Mouse (Mus musculus): ENCODE results near the gene Upf1.
A peak's percentile ranks its signal among the peaks of the same experiment; 100 is the strongest.

The Upf1 gene

DNA sequence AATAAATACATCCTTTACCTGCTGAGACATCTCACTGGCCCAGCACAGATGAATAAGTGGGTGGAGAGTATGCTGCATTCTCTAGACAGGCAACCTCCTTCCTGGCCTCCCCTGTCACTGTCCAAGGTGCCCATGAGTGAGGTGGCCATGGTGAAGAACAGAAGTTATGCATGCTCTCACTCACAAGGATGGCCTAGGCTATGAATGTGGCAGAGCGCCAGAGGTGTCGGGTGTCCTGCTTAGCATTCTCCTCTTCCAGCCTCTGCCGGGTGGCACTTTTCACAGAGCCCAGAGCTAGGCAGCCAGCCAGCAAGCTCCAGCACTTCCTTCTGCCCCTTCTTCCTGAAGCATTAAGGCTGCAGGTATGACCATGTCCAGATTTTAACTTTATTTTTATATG lies 6.3 kb upstream of the Upf1 start:
- DNase-seq (ENCODE audit: low read depth, low spot score), result no peak

DNA sequence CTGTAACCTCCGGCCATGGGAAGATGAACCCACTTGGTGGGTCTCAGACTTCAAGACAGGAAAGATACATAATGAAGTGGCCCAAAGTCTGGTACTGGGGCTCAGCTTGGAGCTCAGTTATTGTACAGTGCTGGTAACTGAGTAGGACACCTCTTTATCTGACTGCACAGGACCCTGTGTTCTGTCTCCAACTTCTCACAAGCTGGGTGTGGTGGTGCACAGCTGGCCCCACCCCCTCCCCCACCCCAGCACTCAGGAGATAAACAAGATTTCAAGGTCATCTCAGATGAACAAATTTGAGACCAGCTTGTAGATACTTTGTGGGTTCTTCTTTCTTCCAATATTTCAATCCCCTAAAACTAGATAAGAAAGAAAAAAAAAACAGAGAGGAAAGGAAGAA lies 3.0 kb upstream of the Upf1 start:
- no peak for DNase-seq (ENCODE audit: low read depth, low spot score)

DNA sequence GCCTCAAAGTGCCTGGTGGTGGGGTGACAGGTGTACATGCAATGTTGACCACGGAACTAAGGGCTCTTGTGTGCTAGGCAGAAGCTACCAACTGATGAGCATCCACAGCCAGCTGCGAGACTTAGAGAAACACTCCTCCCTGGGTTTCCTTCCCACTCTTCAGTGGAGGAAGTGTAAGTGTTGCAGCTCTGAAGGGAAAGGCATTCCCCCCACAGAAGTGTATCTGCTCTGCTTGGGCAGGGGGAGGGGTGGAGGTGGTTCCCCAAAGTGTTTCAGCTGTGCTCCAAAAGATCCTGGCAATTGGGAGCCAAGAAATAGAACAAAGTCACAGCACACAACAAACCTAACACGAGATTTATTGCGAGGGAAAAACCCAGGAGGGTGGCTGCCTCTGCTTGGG lies 926 bp upstream of the Upf1 start:
- no peak for DNase-seq (ENCODE audit: low read depth, low spot score)

DNA sequence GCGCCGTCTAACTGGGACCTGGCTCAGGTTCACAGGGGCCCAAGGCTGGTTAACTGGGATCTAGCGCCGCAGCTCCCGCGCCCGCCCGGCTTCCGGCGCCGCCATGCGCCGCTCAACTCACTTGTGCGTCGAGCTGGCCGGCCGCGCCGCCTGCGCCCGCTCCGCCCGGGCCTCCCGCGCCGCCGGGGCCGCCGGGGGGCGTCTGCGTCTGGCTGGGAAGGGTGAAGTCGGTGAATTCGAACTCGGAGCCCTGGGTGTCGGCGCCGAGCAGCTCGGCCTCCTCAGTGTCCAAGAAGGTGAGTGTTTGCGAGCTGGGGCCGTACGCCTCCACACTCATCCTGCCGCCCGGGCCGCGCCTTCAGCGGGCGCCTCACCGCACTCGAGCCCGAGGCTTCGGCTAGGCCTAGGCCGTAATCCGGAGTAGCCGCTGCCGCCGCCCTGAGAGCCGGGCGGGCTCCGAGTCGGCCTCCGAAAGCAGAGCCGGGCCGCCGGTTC lies 374 bp downstream of the Upf1 start:
- peak; percentile 72 for DNase-seq (ENCODE audit: low read depth, low spot score)

DNA sequence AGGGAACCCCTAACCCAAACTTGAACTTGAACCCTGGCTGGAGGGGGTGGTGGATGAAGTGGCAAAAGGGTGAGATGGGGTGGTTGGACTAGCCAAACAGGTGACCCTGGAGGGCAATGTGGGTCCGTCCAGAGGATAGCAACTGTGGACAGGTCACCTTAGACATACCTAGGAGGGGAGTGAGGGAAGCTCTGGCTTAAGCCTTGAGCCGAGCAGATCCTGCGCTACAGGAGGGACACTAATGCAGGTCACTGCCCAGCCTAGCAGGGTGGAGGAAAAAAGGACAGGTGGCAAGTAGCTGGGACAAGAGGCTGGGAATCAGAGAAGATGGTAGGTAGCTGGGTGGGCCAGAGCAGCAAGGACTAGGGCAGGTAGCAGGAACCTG lies 1.1 kb downstream of the Upf1 start:
- DNase-seq (ENCODE audit: low read depth, low spot score), result no peak

DNA sequence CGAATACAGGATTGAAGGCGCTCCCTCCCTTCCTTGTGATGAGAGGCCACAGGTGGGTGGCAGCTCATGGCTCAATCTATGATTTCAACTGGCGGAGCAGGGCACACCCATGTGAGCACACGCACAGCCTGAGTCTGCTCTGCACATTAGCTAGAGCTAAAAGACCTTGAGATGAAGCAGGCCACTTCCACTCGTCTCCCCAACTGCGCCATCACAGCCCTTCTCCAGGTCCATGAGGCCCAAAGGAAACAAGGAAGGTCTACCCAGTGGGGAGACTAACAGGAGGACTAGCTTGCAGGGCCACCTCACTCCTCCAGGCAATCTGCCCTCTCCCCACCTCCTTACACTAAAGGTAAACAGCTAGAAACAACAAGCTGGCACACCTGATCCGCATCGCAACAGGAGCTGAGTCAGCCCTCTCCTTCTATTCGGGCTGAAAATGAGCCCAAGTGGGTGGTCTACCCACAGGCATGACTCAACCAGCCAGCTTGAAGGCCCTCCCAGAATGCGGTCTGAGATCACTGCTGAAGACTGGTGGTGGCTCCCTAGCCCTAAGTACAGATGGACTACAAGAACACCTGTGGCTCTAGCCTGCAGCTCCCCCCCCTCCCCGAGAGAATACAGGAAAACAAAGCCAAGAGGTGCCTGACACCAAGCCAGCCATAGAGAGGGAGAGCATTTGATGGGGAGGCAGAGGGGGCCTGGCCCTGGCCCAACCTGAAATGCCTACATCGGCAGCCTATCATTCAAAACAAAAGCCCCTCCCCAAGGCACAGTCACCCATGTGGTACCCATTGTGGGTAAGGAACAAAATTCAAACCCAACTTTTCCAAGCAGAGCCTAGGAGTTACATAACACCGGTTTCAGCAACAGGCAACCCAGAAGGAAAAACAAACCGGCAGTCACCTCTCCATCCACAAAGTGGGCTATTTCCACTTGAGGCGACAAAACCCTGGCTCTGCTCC lies 1.8 kb downstream of the Upf1 start:
- DNase-seq (ENCODE audit: low read depth, low spot score), result peak; percentile 29

DNA sequence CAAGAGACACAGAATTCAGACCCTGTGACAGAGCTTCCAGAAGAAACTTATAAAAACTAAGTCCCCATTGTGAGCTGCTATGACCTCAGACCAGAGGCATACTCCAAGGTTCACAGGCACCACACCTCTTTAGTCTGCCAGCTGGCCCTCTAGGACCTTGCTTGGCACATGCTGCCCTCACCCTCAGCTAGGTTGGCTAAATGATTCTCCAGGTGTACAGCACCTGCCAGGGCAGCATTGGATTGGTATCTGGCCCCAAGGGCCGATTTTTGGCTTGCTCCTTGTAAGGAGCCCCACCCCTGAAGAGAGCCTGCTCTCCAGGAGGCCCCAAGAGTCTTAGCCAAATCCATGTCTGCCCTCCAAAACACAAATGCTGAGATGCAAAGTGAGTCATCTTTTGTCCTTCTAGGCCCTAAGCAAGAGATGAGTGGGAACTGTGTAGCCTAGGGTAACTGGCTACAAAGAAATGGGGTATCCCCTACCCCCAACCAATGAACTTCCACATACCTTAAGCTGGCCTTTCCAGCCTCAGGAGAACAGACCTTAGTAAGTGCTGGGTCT lies 5.1 kb downstream of the Upf1 start:
- no peak for DNase-seq (ENCODE audit: low read depth, low spot score)

DNA sequence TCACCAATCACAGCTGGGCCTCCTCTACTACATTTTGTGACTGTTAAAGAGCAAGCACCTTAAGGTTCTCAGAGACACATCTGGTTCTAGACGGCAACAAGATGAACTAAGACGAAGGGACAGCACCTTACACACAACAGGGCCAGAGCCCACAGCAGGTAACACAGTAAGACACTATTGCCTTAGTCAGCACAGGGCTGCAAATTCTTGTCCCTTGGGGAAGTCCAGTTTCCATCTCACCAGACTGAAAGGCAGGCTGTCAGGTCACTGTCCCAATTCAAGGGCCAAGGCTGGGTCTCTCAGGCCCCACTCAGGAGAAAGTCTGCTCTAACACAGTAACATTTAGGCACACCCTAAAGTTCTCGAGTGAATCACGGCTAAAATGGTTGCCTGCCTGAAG lies 5.6 kb downstream of the Upf1 start:
- DNase-seq (ENCODE audit: low read depth, low spot score), result no peak

DNA sequence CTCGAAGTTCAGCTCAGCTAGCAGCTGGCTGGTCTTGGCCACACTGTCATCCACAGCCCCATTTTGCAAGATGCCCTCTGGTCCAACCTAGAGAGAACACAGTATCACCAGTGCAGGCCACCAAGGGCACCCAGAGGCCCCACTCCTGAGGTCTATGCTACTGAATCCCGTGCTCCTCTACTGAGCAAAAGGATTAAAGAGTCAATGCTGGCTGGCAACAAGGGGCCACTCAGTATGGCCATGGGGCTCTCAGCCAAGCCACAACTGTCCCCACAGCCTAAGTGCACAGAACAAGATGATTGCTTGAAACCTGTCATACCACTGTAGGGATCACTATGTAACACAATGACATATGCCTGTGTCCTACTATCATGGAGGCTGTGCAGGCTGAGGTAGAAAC lies 8.8 kb downstream of the Upf1 start:
- no peak for DNase-seq (ENCODE audit: low read depth, low spot score)

DNA sequence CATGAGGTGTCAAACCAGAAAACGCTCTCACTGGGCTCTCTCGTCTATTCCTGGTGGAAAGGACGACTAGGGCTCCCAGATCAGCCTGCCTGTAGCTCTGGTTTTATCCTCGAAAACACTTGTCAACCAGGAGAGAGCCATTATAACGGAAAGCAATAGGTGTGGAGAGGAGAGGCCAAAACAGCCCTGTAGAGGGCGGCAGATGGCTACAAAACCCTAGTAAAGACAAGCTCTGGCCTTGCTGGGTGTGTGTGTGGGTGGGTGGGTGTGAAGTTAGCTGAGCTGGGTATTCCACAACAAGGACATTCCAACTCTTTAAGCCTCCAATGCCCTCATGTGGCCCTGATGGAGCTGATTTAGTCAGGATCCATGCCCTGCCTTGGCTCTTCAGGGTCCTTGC lies 9.4 kb downstream of the Upf1 start:
- DNase-seq (ENCODE audit: low read depth, low spot score), result peak; percentile 56

DNA sequence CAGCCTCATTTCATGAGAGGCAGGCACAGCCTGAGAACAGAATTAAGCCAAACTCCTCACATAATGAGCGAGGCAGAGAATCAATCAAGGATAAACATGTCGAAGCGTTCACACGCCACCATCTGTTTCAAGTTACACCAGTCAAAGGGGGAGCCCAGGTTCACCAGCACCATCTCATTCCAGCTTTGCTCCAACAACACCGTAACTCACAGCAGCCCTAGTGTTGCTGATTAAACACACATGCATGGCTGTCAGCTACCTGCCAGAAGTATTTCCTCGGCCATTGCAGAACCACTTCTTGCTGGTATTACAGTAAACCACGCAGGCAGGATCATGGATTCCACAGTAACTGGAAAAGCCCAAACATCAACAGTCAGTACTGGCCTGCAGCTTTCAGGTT lies 10.0 kb downstream of the Upf1 start:
- DNase-seq (ENCODE audit: low read depth, low spot score), result no peak

DNA sequence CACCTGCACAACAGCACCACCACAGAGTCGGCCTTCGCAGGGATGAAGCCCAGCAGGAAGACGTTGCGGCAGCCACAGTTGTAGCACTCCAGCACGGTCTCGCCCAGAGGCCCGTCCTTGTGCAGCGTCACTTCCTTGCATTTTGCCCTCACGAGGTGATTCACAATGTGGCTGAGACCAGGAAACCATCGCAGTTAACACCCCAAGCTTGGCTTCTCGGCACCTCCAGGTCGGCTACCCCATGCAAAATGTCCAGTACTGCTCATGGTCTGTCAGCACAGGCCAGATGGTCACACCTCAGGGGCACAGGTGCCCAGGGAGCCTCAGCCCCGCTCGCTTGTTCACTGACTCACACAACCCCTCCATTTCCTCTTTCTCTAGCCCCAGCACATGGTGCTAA lies 11.1 kb downstream of the Upf1 start:
- no peak for DNase-seq (ENCODE audit: low read depth, low spot score)

DNA sequence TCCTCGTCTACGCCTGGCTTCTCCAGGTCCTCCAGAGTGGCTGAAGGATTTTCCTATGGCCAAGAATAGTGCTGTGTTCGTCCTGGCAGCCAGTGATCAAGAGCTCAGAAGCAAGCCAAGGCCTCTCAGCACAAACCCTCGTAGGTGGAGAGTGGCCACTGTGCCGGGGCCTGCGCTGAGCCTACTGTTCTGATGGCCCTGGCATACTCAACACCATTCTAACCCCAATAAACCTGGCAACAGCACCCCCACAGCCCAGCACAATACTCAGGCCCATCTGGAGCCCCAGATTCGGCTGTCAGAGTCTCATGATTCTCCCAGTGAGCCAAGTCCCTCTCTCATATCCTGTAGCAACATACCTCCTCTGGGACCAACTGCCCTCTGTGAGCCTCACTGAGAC lies 12.4 kb downstream of the Upf1 start:
- no peak for DNase-seq (ENCODE audit: low read depth, low spot score)

DNA sequence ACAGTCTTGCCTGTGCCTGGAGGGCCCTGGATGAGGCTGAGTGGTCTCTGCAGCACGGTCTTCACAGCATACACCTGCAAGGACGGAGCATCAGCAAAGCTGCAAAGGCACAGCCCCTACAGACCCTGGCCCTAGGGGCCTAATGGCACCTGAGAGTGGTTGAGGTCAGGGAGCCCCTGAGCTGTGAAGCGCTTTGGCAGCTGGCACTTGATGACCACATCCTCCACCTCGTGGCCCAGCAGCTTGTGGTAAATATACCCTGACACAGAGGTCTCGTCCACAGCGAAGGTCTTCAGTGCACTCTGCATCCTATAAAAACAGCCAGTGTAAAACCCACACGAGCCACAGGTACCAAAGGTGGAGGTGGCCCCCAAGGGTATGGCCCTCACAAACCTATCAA lies 14.1 kb downstream of the Upf1 start:
- DNase-seq (ENCODE audit: low read depth, low spot score), result no peak

DNA sequence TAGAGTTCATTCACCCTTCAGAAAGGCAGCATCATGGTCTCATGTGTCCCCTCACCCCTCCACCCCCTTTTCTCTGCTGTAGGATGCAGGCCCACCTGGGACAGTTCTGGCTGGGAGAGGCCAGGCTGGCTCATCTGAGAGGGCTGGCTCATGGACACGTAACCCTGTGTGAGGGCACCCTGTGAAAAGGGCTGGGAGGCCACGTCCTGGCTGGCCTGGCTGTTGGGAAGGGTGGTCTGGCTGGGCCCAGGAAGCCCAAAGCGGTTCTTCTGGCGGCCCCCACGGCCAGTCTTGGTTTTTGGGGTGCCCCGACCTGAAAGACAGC lies 20.2 kb downstream of the Upf1 start:
- no peak for DNase-seq (ENCODE audit: low read depth, low spot score)

DNA sequence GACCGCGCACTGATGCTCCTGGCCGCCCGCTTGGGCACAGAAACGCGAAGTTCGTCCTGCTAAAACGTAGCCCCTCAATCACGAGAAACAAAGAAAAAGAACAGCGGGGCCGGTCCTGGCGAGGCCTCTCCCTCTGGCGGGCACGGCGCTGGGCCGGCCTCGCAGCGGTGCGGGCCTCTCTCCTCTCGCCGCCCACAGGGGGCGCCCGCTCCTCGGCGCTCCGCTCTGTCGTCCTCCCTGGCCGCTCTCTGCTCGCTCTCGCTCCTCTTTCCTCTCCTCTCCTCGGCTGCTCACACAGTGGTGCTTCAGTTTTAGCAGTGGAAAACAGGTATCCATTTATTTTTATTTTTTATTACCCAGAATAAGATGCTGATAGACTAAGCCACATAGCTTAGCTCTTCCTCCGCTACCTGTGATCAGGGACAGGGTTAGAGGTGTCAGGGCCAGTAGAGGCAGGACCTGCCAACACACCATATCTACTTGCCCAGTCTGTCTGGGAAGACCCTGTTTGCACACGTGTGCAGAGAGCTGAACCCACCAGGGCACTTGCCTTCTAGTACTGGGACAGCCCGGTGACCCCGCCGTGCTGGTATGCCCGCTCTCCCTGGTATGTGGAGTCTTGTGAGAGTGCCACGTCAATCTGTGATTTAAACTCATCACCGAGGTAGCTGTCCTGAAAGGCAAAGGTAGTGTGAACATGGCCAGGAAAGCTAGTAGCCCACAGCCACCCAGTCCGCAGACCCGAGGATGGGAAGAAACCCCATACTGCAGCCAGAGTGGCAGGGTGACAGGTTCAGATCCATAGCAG lies 20.8 kb downstream of the Upf1 start:
- DNase-seq (ENCODE audit: low read depth, low spot score), result no peak

DNA sequence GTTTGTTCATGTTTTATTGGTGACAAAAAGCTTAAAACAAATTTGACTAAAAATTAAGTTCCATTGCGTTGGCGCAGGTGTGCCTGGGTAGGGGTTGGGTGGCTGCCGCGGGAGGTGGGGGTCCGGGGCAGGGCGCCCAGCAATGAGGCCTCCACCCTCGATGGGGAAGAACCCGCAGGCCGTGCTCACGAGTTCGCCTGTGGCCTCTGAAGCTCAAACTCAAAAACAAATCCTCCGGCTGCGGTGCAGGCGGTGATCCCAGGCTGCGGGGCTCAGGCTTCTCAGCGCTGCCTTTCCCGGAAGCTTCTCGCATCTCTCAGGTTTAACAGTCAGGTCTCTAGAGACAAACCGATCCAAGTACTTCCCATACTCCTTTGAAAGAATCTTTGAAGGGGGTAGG lies 21.6 kb downstream of the Upf1 start:
- DNase-seq (ENCODE audit: low read depth, low spot score), result no peak

DNA sequence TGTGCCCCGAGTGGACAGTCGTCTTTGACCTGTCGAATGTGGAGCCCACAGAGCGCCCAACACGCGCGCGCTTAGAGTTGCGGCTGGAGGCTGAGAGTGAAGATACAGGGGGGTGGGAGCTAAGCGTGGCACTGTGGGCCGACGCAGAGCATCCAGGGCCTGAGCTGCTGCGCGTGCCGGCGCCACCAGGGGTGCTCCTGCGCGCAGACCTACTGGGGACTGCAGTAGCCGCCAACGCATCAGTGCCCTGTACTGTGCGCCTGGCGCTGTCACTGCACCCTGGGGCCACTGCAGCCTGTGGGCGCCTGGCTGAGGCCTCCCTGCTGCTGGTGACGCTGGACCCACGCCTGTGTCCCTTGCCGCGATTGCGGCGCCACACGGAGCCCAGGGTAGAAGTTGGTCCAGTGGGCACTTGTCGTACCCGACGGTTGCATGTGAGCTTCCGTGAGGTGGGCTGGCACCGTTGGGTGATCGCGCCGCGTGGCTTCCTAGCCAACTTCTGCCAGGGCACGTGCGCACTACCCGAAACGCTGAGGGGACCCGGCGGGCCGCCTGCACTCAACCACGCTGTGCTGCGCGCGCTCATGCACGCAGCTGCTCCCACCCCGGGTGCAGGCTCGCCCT lies 22.2 kb downstream of the Upf1 start:
- DNase-seq (ENCODE audit: low read depth, low spot score), result no peak

DNA sequence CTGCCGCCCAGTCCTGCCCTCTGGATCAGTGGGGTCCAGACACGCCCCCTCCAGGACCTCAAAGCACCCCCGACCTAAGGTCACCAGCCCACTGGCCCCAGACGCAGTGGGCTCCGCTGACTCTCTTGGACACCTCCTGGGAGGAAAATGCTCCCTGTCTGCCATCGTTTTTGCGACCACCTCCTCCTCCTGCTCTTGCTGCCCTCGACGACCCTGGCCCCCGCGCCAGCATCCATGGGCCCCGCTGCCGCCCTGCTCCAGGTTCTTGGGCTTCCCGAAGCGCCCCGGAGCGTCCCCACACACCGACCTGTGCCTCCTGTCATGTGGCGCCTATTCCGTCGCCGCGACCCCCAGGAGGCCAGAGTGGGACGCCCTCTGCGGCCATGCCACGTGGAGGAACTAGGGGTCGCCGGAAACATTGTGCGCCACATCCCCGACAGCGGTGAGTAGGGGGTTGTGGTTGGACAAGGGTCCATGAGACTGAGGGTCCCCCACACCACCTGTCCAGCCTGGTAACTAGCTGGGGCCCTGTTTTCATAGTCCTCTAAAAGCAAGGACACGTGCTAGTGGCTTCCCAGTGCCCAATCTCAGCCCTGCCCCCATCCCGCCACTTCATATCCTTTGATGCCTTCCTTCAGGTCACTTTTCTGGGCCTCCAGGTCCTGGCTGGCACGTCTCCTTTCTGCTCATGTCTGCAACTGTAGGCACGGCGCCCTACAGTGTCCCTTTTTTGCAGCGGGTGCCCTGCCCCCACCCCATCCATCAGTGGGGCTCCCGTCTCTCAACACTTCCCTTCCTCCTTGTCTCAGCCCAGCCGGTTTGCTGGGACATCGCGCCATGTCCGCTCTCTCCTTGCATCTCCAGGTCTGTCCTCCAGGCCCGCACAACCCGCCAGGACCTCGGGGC lies 23.0 kb downstream of the Upf1 start:
- DNase-seq (ENCODE audit: low read depth, low spot score), result no peak

DNA sequence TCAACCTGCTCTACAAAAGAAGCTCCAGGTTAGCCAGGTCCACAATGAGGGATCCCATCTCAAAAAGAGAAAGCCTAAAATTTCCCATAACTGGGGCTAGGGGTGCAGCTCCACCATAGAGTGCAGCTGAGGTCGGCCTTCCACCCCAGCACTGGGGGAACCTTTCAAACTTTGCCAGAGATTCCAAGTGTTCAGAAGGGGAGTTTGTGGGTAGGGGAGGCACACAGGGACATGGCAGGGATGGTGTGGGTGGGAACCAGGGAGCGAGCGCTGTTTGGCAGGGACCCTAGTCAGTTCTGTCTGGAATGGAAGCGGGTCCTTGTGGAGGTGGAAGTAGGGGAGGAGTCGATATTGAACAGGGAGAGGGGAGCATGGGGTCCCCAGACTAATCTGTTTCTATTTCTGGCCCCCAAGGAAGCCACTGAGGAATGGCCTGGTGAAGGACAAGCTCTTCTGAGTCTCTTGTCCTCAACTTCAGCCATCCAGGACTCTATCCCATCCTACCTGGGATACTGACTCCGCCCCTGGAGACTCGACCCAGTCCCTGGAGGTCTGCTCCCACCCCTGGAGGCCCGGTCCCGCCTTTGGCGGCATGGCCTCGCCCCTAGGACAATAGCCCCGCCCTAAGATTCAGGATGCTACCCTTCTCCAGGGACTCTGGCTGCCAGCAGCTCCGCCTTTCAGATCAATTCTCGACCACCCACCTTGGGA lies 23.8 kb downstream of the Upf1 start, which contains the start of gene Gdf1:
Gene Gdf1, plus strand, starts transcription at position 694 of the 711 bp plus-strand sequence.
- no peak for DNase-seq (ENCODE audit: low read depth, low spot score)
